Mouse (Mus musculus) spleen, adult 2 months (tissue): ENCODE results near the gene Tead3.

Experiments
- CTCF ChIP-seq: fragments of 200-500 bp; IDR thresholded peaks from 2 replicates; pipeline ENCODE4 v1.5.1; 2011; ENCODE audit warnings: mild to moderate bottlenecking, inconsistent platforms; ENCODE audit not compliant: insufficient read depth, insufficient read length, insufficient replicate concordance; ENCODE audit errors: extremely low read depth
- POLR2A ChIP-seq: fragments of 200-500 bp; IDR thresholded peaks from 2 replicates; pipeline ENCODE4 v1.6.1; 2011; ENCODE audit warnings: low read depth, low read length, inconsistent platforms

DNA sequence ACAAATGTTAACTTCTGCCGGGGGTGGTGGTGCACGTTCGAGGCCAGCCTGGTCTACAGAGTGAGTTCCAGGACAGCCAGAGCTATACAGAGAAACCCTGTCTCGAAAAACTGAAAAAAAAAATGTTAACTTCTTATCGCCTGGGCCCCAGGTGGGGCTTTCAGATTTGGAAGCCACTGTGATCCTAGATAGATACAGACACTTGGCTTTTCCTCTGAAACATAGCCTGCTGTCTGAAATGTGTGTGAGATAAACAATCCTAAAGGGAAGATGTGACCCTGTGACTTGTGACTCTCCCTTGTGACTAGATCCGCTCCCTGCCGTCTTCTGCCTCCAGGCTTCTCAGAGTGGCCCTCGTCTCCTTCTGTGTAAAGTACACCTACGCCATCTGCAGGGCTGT lies 32.9 kb downstream of the Tead3 start:
- no peak for TF ChIP-seq CTCF
- TF ChIP-seq POLR2A: no peak
